Mouse (Mus musculus) limb, embryonic 11.5 days (tissue): ENCODE data around the gene Dcakd. TPM values are rescaled to one million over a fixed set of nuclear protein-coding genes. Genes with fewer than 3 reads are reported as not detected.
A peak's percentile ranks its signal among the peaks of the same experiment; 100 is the strongest.
"Not testable (repeated sequence)": the region's sequence is repeated elsewhere in the genome, so short reads cannot be mapped to it uniquely, and the experiment has no call there.

Experiments
- ATAC-seq: fragments of 200-750 bp; cut with Nextera tagmentation; 2 replicates; pipeline ENCODE4 v1.8.0; 2017; ENCODE audit warnings: low read depth; ENCODE audit not compliant: insufficient number of reproducible peaks, low FRiP score, low TSS enrichment
- DNase-seq: peaks from one replicate; pipeline ENCODE4 v3.0.0-alpha.2; 2015; ENCODE audit warnings: low spot score
- H3K27ac ChIP-seq: fragments of 300-500 bp; sonication (generic); replicated peaks from 2 replicates; pipeline ENCODE4 v1.5.1; 2014; ENCODE audit warnings: low read depth, mild to moderate bottlenecking, low read length
- H3K27me3 ChIP-seq: fragments of 300-500 bp; sonication (generic); 2 replicates; pipeline ENCODE4 v1.6.1; 2014; ENCODE audit warnings: mild to moderate bottlenecking, low read length, mixed read lengths; ENCODE audit not compliant: control insufficient read depth, insufficient read depth
- H3K36me3 ChIP-seq: fragments of 300-500 bp; sonication (generic); 2 replicates; pipeline ENCODE4 v1.6.1; 2014; ENCODE audit warnings: mild to moderate bottlenecking, low read length, moderate library complexity, mixed read lengths; ENCODE audit not compliant: control insufficient read depth, insufficient read depth
- H3K4me1 ChIP-seq: fragments of 300-500 bp; sonication (generic); 2 replicates; pipeline ENCODE4 v1.6.1; 2014; ENCODE audit warnings: low read length, mixed read lengths; ENCODE audit not compliant: control insufficient read depth, insufficient read depth
- H3K4me2 ChIP-seq: fragments of 300-500 bp; sonication (generic); 2 replicates; pipeline ENCODE4 v1.6.1; 2014; ENCODE audit warnings: low read depth, mild to moderate bottlenecking, moderate library complexity; ENCODE audit not compliant: severe bottlenecking
- H3K4me3 ChIP-seq: fragments of 300-500 bp; sonication (generic); 2 replicates; pipeline ENCODE4 v1.5.1; 2014; ENCODE audit warnings: low read depth, low read length
- H3K9ac ChIP-seq: fragments of 300-500 bp; sonication (generic); 2 replicates; pipeline ENCODE4 v1.6.1; 2014; ENCODE audit warnings: mild to moderate bottlenecking, low read length
- H3K9me3 ChIP-seq: fragments of 300-500 bp; sonication (generic); 2 replicates; pipeline ENCODE4 v1.6.1; 2016; ENCODE audit warnings: low read length; ENCODE audit not compliant: control insufficient read depth
- WGBS: fragments of 180-500 bp; shearing (Covaris S2); extraction: QIAGEN DNeasy Blood & Tissue Kit; methylation state at CpG from one replicate; pipeline ENCODE4 v1.1.7; 2014; 5-methylcytosine and 5-hydroxymethylcytosine counted together
- polyA plus RNA-seq: library from polyadenylated mRNA; unstranded; fragments of >200 nt; fragmentation: Nextera tagmentation; extraction: Ambion mirVana; gene quantifications from 2 replicates; pipeline ENCODE4 v1.2.1, GENCODE M21; 2014

Gene Dcakd
- polyA plus RNA-seq, 1 experiment from 2014 or later = 349 TPM

- H3K27ac ChIP-seq, ATAC-seq, DNase-seq, H3K4me1 ChIP-seq, H3K36me3 ChIP-seq, H3K9me3 ChIP-seq, H3K4me2 ChIP-seq, H3K4me3 ChIP-seq, H3K27me3 ChIP-seq, H3K9ac ChIP-seq: not testable (repeated sequence)
- WGBS = 82% methylated on average over 9 of the region's 9 CpGs
Measured at GRCm38 (mm10) chr11:102975966-102976365, 52.2 kb downstream of the Dcakd start.

DNA sequence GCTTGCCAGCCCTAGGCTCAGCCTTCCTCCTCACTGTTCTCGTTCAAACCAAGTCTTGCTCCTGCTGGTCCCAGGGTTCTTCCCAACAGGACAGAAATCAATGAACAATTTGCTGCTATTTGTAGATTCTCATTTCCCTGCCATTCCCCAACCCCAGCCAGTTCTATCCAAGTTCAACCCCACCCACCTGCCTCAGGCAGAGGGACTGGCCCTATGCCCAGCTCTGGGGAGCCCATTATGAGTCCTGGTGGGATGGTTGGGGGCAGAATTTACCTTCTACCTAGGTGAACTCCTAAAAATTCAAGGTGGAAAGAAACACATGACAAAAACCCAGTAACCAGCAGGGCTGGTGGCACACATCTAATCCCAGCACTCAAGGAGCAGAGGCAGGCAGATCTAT lies 55.8 kb downstream of the Dcakd start:
- Histone ChIP-seq H3K9me3 (no peaks in the 10 kb centered on the region), H3K4me3 (no peak overlapping the region), H3K4me1 (no peaks in the 10 kb centered on the region), H3K9ac (no peak overlapping the region), H3K36me3 (no peaks in the 10 kb centered on the region), H3K27ac (no peak overlapping the region), H3K27me3 (no peaks in the 10 kb centered on the region), H3K4me2 (no peak overlapping the region)
- no peak for DNase-seq
- no peak for ATAC-seq
- WGBS = 83% methylated on average over 1 of the region's 1 CpGs

GRCm38 (mm10) chr11:102971604-102972003 lies 56.5 kb downstream of the Dcakd start:
- Histone ChIP-seq H3K27me3 (no peaks in the 10 kb centered on the region), H3K36me3 (no peaks in the 10 kb centered on the region), H3K4me3 (no peak overlapping the region), H3K4me2 (no peak overlapping the region), H3K27ac (no peak overlapping the region), H3K9ac (no peak overlapping the region), H3K4me1 (no peaks in the 10 kb centered on the region), H3K9me3 (no peaks in the 10 kb centered on the region)
- WGBS = 63% methylated on average over 5 of the region's 5 CpGs
- no peak for ATAC-seq
- no peak for DNase-seq

- no peaks in the 10 kb centered on the region for H3K9me3 ChIP-seq
- no peak overlapping the region for H3K27ac ChIP-seq
- no peak overlapping the region for H3K4me2 ChIP-seq
- H3K9ac ChIP-seq = no peak overlapping the region
- H3K4me3 ChIP-seq = no peak overlapping the region
- no peak for DNase-seq
- H3K27me3 ChIP-seq = no peaks in the 10 kb centered on the region
- peaks cover 19% of the 10 kb centered on the region for H3K4me1 ChIP-seq
- ATAC-seq = no peak
- 68% methylated on average over 16 of the region's 16 CpGs for WGBS
- H3K36me3 ChIP-seq = no peaks in the 10 kb centered on the region
Measured at GRCm38 (mm10) chr11:102964547-102965091, 63.5 kb downstream of the Dcakd start.

DNA sequence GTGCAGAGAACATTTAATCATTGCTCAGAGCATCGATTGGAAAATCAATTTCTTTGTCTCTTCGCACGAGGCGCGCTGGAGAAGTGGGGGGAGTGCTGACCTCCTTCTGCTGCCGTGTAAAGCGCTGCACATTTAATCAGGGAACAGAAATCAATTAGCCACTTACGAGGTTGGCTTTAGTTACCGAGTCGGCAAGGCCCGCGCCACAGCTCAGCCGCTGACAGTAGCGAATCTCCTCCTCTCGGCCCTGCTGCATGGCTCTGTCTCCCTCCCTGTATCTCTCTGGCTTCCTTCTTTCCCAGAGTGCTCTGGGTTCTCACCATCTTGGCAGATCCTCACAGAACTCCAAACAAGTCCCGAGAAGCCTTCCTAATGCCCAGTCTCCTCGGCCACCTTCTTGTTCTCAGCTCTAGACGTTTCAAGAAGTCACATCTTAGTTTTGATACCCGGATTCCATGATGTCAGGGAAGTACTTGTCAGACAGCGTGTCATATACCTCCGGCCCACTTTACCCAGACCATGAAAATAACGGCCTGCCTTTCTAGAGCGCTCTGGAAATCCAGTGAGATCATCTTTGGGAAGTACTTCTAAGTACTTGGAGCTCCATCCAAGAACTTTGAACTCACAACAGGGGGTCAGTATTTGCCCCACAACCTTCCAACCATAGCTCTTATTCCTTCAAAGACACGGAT lies 64.1 kb downstream of the Dcakd start:
- Histone ChIP-seq H3K27me3 (no peaks in the 10 kb centered on the region), H3K4me2 (peak overlapping the region; percentile 38), H3K27ac (peak overlapping the region; percentile 23; the same call in 1 of the 2 replicates), H3K36me3 (no peaks in the 10 kb centered on the region), H3K9me3 (no peaks in the 10 kb centered on the region), H3K4me3 (no peak overlapping the region), H3K4me1 (peaks cover 19% of the 10 kb centered on the region), H3K9ac (peak overlapping the region; percentile 58)
- WGBS = 17% methylated on average over 24 of the region's 24 CpGs
- ATAC-seq (no peak), DNase-seq (peak; percentile 54)

DNA sequence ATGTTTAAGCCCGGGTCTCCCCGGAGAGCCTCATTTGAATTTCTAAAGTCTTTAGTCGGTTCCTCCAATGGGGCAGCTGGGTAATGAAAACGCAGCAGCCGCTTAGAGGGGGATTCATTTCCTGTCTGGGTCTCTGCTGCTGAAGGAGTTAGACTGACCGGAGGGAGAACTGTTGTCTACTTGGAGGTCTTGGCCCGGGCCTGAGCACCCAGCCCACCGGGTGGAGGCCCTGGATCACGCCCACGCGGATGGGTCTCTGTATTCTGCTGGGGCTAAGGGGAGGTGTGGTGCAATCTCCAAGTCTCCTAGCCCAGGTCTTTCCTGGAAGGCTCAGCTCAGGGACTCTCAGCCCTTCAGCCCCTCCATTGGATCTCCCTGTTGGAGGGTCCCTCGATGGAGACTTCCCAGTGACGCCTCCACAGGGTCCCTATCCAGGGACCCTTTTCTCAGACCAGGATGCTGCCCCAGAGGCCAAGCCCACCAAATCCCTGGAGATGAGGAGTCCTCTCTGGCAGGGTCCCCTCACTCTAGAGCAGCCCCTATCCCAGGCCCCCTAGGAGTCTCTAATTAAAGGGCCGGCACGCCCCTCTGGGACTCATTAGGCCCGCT lies 64.8 kb downstream of the Dcakd start:
- WGBS = 2% methylated on average over 16 of the region's 16 CpGs
- Histone ChIP-seq H3K27me3 (no peaks in the 10 kb centered on the region), H3K4me3 (0 out of 2 replicates have a peak overlapping the region, but pooled peaks have one; percentile 3), H3K9me3 (no peaks in the 10 kb centered on the region), H3K27ac (peak overlapping the region; percentile 23), H3K4me1 (peaks cover 19% of the 10 kb centered on the region), H3K36me3 (no peaks in the 10 kb centered on the region), H3K4me2 (peak overlapping the region; percentile 38), H3K9ac (peak overlapping the region; percentile 58)
- ATAC-seq (peak; percentile 69; the same call in 1 of the 2 replicates), DNase-seq (peak; percentile 69)

GRCm38 (mm10) chr11:102962861-102963245 lies 65.3 kb downstream of the Dcakd start:
- Histone ChIP-seq H3K4me2 (peak overlapping the region; percentile 38; the same call in 1 of the 2 replicates), H3K27me3 (no peaks in the 10 kb centered on the region)

DNA sequence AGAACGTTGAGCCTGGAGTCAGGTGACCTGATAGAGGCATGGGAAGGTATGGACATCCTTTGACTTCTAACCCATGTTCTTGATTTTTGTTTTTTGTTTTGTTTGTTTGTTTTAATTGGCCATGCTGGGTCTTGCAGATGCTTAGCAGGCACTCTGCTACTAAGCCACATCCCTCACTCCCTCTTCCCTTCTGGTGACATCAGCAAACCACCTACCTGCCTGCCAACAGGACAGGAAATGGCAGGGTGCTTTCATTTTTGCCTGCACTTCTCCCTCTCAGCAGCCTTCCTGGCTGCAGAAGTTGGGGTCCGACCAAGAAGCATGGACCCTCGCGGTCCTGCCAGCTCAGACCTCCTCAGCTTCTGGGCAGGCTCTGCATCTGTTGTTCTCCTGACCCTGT lies 67.1 kb downstream of the Dcakd start:
- Histone ChIP-seq H3K36me3 (no peaks in the 10 kb centered on the region), H3K9me3 (no peaks in the 10 kb centered on the region), H3K27me3 (no peaks in the 10 kb centered on the region), H3K4me2 (no peak overlapping the region), H3K4me1 (peaks cover 19% of the 10 kb centered on the region), H3K27ac (no peak overlapping the region), H3K9ac (no peak overlapping the region), H3K4me3 (no peak overlapping the region)
- no peak for ATAC-seq
- WGBS = 94% methylated on average over 4 of the region's 4 CpGs
- DNase-seq = no peak

More at GRCm38 (mm10) chr11:102962861-102963245, 65.3 kb downstream of the Dcakd start:
- Histone ChIP-seq H3K4me3 (no peak overlapping the region), H3K36me3 (no peaks in the 10 kb centered on the region), H3K9me3 (no peaks in the 10 kb centered on the region), H3K4me1 (peaks cover 19% of the 10 kb centered on the region), H3K9ac (peak overlapping the region; percentile 58), H3K27ac (peak overlapping the region; percentile 23)
- ATAC-seq = 0 out of 2 replicates have a peak, but pooled peaks have one; percentile 7
- 25% methylated on average over 7 of the region's 7 CpGs for WGBS
- no peak for DNase-seq
